Mouse (Mus musculus): ENCODE measurements at regions not wholly inside any gene's neighbourhood (a gene's known extent, or its start where the extent isn't known, plus 50 kb on each side); places are given as distances from the start of the nearest gene placed in this dataset.

- H3K4me2 ChIP-seq (ENCODE audit: low read depth, low read length), result peak overlapping the region; percentile 35
- H3K36me3 ChIP-seq (ENCODE audit: insufficient read depth, low read length), result no peaks in the 10 kb centered on the region
- no peak overlapping the region for H3K9ac ChIP-seq (replicated peaks; ENCODE audit: low read length)
- no peak overlapping the region for H3K27ac ChIP-seq
- H3K4me3 ChIP-seq (ENCODE audit: low read length), result peak overlapping the region; percentile 3; the same call in 1 of the 2 replicates
- WGBS, result 7% methylated on average over 10 of the region's 10 CpGs
- no peaks in the 10 kb centered on the region; the same call in 1 of the 2 replicates for H3K27me3 ChIP-seq (ENCODE audit: insufficient read depth, low read length)
- peaks cover 8% of the 10 kb centered on the region; the same call in 1 of the 2 replicates for H3K4me1 ChIP-seq (ENCODE audit: insufficient read depth, low read length)
- no peaks in the 10 kb centered on the region for H3K9me3 ChIP-seq (ENCODE audit: low read length)
- no peak for ATAC-seq
- DNase-seq (ENCODE audit: low spot score), result peak; percentile 67
- peak; percentile 63 for TF ChIP-seq CTCF (IDR thresholded peaks at IDR 0.05; ENCODE audit: low read depth)
These were observed 469.3 kb downstream of the Tmem182 start for GRCm38 (mm10) chr1:41274573-41275270.

GRCm38 (mm10) chr1:41275271-41275624, 469.8 kb downstream of the Tmem182 start:
- no peak for TF ChIP-seq CTCF (IDR thresholded peaks at IDR 0.05; ENCODE audit: low read depth)
- H3K4me1 ChIP-seq (ENCODE audit: insufficient read depth, low read length), result peaks cover 8% of the 10 kb centered on the region; the same call in 1 of the 2 replicates
- H3K4me3 ChIP-seq (ENCODE audit: low read length), result peak overlapping the region; percentile 3; the same call in 1 of the 2 replicates
- DNase-seq (ENCODE audit: low spot score), result peak; percentile 15
- no peak for ATAC-seq
- peak overlapping the region; percentile 35 for H3K4me2 ChIP-seq (ENCODE audit: low read depth, low read length)
- H3K27ac ChIP-seq, result no peak overlapping the region
- no peaks in the 10 kb centered on the region for H3K36me3 ChIP-seq (ENCODE audit: insufficient read depth, low read length)
- H3K9me3 ChIP-seq (ENCODE audit: low read length), result no peaks in the 10 kb centered on the region
- no peaks in the 10 kb centered on the region; the same call in 1 of the 2 replicates for H3K27me3 ChIP-seq (ENCODE audit: insufficient read depth, low read length)
- 6% methylated on average over 8 of the region's 8 CpGs for WGBS
- no peak overlapping the region for H3K9ac ChIP-seq (replicated peaks; ENCODE audit: low read length)

- DNase-seq (ENCODE audit: low spot score), result no peak
- WGBS, result 20% methylated on average over 6 of the region's 6 CpGs
- Histone ChIP-seq H3K9ac (replicated peaks; ENCODE audit: low read length) (no peak overlapping the region), H3K27me3 (ENCODE audit: insufficient read depth, low read length) (no peaks in the 10 kb centered on the region; the same call in 1 of the 2 replicates), H3K4me1 (ENCODE audit: insufficient read depth, low read length) (peaks cover 8% of the 10 kb centered on the region; the same call in 1 of the 2 replicates), H3K9me3 (ENCODE audit: low read length) (no peaks in the 10 kb centered on the region), H3K4me2 (ENCODE audit: low read depth, low read length) (peak overlapping the region; percentile 35), H3K36me3 (ENCODE audit: insufficient read depth, low read length) (no peaks in the 10 kb centered on the region), H3K27ac (no peak overlapping the region), H3K4me3 (ENCODE audit: low read length) (no peak overlapping the region)
- no peak for TF ChIP-seq CTCF (IDR thresholded peaks at IDR 0.05; ENCODE audit: low read depth)
- ATAC-seq, result no peak
These were observed 470.2 kb downstream of the Tmem182 start for GRCm38 (mm10) chr1:41275642-41276041.

- Histone ChIP-seq H3K36me3 (ENCODE audit: insufficient read depth, low read length) (no peaks in the 10 kb centered on the region), H3K4me2 (ENCODE audit: low read depth, low read length) (no peak overlapping the region), H3K27me3 (ENCODE audit: insufficient read depth, low read length) (no peaks in the 10 kb centered on the region; the same call in 1 of the 2 replicates), H3K4me3 (ENCODE audit: low read length) (no peak overlapping the region), H3K9ac (replicated peaks; ENCODE audit: low read length) (no peak overlapping the region), H3K9me3 (ENCODE audit: low read length) (no peaks in the 10 kb centered on the region), H3K4me1 (ENCODE audit: insufficient read depth, low read length) (peaks cover 8% of the 10 kb centered on the region; the same call in 1 of the 2 replicates), H3K27ac (no peak overlapping the region)
- WGBS, result 59% methylated on average over 6 of the region's 6 CpGs
- no peak for TF ChIP-seq CTCF (IDR thresholded peaks at IDR 0.05; ENCODE audit: low read depth)
- ATAC-seq (no peak), DNase-seq (ENCODE audit: low spot score) (no peak)
These were observed 470.9 kb downstream of the Tmem182 start for GRCm38 (mm10) chr1:41276303-41276702.

- no peak overlapping the region for H3K4me3 ChIP-seq (ENCODE audit: low read length)
- no peaks in the 10 kb centered on the region for H3K27me3 ChIP-seq (ENCODE audit: insufficient read depth, low read length)
- WGBS, result 78% methylated on average over 9 of the region's 9 CpGs
- TF ChIP-seq CTCF (IDR thresholded peaks at IDR 0.05; ENCODE audit: low read depth), result no peak
- no peaks in the 10 kb centered on the region for H3K36me3 ChIP-seq (ENCODE audit: insufficient read depth, low read length)
- ATAC-seq, result no peak
- H3K4me1 ChIP-seq (ENCODE audit: insufficient read depth, low read length), result no peaks in the 10 kb centered on the region
- H3K27ac ChIP-seq, result no peak overlapping the region
- no peaks in the 10 kb centered on the region for H3K9me3 ChIP-seq (ENCODE audit: low read length)
- H3K9ac ChIP-seq (replicated peaks; ENCODE audit: low read length), result no peak overlapping the region
- H3K4me2 ChIP-seq (ENCODE audit: low read depth, low read length), result no peak overlapping the region
- peak; percentile 12 for DNase-seq (ENCODE audit: low spot score)
These were observed 479.8 kb downstream of the Tmem182 start for GRCm38 (mm10) chr1:41285221-41285620.

- Histone ChIP-seq H3K9me3 (ENCODE audit: low read length) (no peaks in the 10 kb centered on the region), H3K4me2 (ENCODE audit: low read depth, low read length) (no peak overlapping the region), H3K36me3 (ENCODE audit: insufficient read depth, low read length) (no peaks in the 10 kb centered on the region), H3K4me3 (ENCODE audit: low read length) (no peak overlapping the region), H3K9ac (replicated peaks; ENCODE audit: low read length) (no peak overlapping the region), H3K4me1 (ENCODE audit: insufficient read depth, low read length) (no peaks in the 10 kb centered on the region), H3K27me3 (ENCODE audit: insufficient read depth, low read length) (no peaks in the 10 kb centered on the region), H3K27ac (no peak overlapping the region)
- ATAC-seq, result no peak
- TF ChIP-seq CTCF (IDR thresholded peaks at IDR 0.05; ENCODE audit: low read depth), result no peak
- DNase-seq (ENCODE audit: low spot score), result peak; percentile 60
- 71% methylated on average over 9 of the region's 9 CpGs for WGBS
These were observed 480.8 kb downstream of the Tmem182 start for GRCm38 (mm10) chr1:41286221-41286620.

GRCm38 (mm10) chr1:41326861-41327480, 521.6 kb downstream of the Tmem182 start:
- WGBS, result 44% methylated on average over 3 of the region's 3 CpGs
- Histone ChIP-seq H3K27ac (no peak overlapping the region), H3K4me1 (ENCODE audit: insufficient read depth, low read length) (no peaks in the 10 kb centered on the region), H3K4me3 (ENCODE audit: low read length) (no peak overlapping the region), H3K27me3 (ENCODE audit: insufficient read depth, low read length) (no peaks in the 10 kb centered on the region), H3K9ac (replicated peaks; ENCODE audit: low read length) (no peak overlapping the region), H3K36me3 (ENCODE audit: insufficient read depth, low read length) (no peaks in the 10 kb centered on the region), H3K4me2 (ENCODE audit: low read depth, low read length) (no peak overlapping the region), H3K9me3 (ENCODE audit: low read length) (no peaks in the 10 kb centered on the region)
- TF ChIP-seq CTCF (IDR thresholded peaks at IDR 0.05; ENCODE audit: low read depth), result no peak
- no peak for DNase-seq (ENCODE audit: low spot score)
- no peak for ATAC-seq

All from hindbrain, postnatal 0 days (tissue).